In genomic region chr8:78107339-78107738, GRCm38 (mm10) we compare ENCODE assay signal across 23 mouse cellular contexts.
"Had no signal": no experiment of that assay in that cellular context is flagged by ENCODE, and none has a peak within 500 bp of the region (broad histone marks: within the 10 kb centered on the region; RNA-seq: fewer than 3 reads in every experiment).

No protein-coding gene starts in this region.

- H3K27me3 ChIP-seq: heart, embryonic 13.5 days; heart, embryonic 15.5 days; hindbrain, embryonic 13.5 days; limb, embryonic 13.5 days; limb, embryonic 15.5 days had no signal

- H3K9ac ChIP-seq: heart, embryonic 13.5 days; heart, embryonic 15.5 days; hindbrain, embryonic 13.5 days; hindbrain, embryonic 15.5 days; limb, embryonic 13.5 days; limb, embryonic 15.5 days; liver, embryonic 12.5 days; liver, embryonic 14.5 days had no signal

- H3K4me2 ChIP-seq: heart, embryonic 11.5 days; heart, embryonic 13.5 days; heart, embryonic 15.5 days; hindbrain, embryonic 13.5 days; hindbrain, embryonic 15.5 days; limb, embryonic 13.5 days; limb, embryonic 15.5 days; liver, embryonic 12.5 days had no signal

- H3K9me3 ChIP-seq: heart, embryonic 13.5 days; heart, embryonic 15.5 days; hindbrain, embryonic 13.5 days; hindbrain, embryonic 15.5 days; limb, embryonic 13.5 days; limb, embryonic 15.5 days; liver, embryonic 12.5 days had no signal

- H3K4me3 ChIP-seq: heart, adult 2 months; heart, embryonic 13.5 days; heart, embryonic 15.5 days; hindbrain, embryonic 13.5 days; hindbrain, embryonic 15.5 days; limb, embryonic 13.5 days; limb, embryonic 15.5 days; liver, embryonic 12.5 days had no signal

- H3K27ac ChIP-seq: heart, adult 2 months; heart, embryonic 13.5 days; heart, embryonic 15.5 days; hindbrain, embryonic 13.5 days; hindbrain, embryonic 15.5 days; hindbrain, postnatal 0 days; limb, embryonic 13.5 days; limb, embryonic 15.5 days; liver, embryonic 12.5 days; liver, embryonic 14.5 days had no signal

- ATAC-seq: hindbrain, postnatal 0 days; liver, embryonic 12.5 days had no signal

- H3K36me3 ChIP-seq: heart, embryonic 13.5 days; heart, embryonic 15.5 days; hindbrain, embryonic 13.5 days; hindbrain, embryonic 15.5 days; limb, embryonic 13.5 days; limb, embryonic 15.5 days; liver, embryonic 12.5 days had no signal

- DNase-seq: gastrocnemius, postnatal 14 days; gastrocnemius, postnatal 36 days; heart, adult 11 months; heart, adult 2 months; heart, postnatal 14 days; heart, postnatal 36 days; kidney, adult 11 months; kidney, adult 2 months; kidney, adult 9 months; kidney, postnatal 14 days; layer of hippocampus, adult 9-11 months; layer of hippocampus, postnatal 36 days; left cerebral cortex, postnatal 4 days had no signal

- H3K4me1 ChIP-seq: heart, embryonic 13.5 days; heart, embryonic 15.5 days; hindbrain, embryonic 13.5 days; hindbrain, embryonic 15.5 days; limb, embryonic 13.5 days; limb, embryonic 15.5 days had no signal
